Mouse (Mus musculus) lung, postnatal 0 days (tissue): ENCODE data around the gene Hnf1a.

Source experiments
- CTCF ChIP-seq: IDR thresholded peaks from 2 replicates; pipeline ENCODE4 v1.5.1; 2016; ENCODE audit warnings: antibody characterized with exemption, mild to moderate bottlenecking
- EP300 ChIP-seq: IDR thresholded peaks from 2 replicates; pipeline ENCODE4 v1.6.1; 2016; ENCODE audit warnings: antibody characterized with exemption, mild to moderate bottlenecking, control low read depth

GRCm38 (mm10) chr5:115015121-115015520 lies 44.2 kb upstream of the Hnf1a start:
- TF ChIP-seq CTCF (no peak), EP300 (no peak)
